Mouse (Mus musculus): Measurements from ENCODE around the gene Pdlim7.

Gene Pdlim7

DNA sequence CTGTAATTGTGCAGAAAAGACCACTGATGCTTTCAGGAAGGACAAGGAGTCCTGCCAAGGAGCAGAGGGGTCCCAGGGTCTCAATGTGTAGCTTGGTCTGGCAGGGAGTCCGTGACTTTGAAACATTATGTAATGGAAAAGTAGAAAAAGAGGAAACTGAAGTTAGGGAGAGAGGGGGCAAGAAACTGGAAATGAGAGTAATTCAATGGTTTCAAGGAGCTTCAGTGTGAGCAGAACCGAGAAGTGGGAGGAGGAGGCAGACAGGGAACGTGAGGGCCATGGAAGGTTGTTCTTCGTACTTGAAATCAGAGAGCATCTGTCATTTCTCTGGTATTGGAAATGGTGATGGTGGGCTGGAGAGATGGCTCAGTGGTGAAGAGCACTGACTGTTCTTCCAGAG lies 6.1 kb upstream of the Pdlim7 start:
- no peak for DNase-seq (ENCODE audit: low spot score)

GRCm38 (mm10) chr13:55516955-55517354 lies 3.5 kb upstream of the Pdlim7 start:
- peak; percentile 63 for DNase-seq (ENCODE audit: low spot score)

- DNase-seq (ENCODE audit: low spot score), result no peak
These were observed 352 bp upstream of the Pdlim7 start for GRCm38 (mm10) chr13:55513828-55514227.

- no peak for DNase-seq (ENCODE audit: low spot score)
These were observed 971 bp downstream of the Pdlim7 start for GRCm38 (mm10) chr13:55512379-55513031.

- no peak for DNase-seq (ENCODE audit: low spot score)
These were observed 2.0 kb downstream of the Pdlim7 start for GRCm38 (mm10) chr13:55511492-55511861.

DNA sequence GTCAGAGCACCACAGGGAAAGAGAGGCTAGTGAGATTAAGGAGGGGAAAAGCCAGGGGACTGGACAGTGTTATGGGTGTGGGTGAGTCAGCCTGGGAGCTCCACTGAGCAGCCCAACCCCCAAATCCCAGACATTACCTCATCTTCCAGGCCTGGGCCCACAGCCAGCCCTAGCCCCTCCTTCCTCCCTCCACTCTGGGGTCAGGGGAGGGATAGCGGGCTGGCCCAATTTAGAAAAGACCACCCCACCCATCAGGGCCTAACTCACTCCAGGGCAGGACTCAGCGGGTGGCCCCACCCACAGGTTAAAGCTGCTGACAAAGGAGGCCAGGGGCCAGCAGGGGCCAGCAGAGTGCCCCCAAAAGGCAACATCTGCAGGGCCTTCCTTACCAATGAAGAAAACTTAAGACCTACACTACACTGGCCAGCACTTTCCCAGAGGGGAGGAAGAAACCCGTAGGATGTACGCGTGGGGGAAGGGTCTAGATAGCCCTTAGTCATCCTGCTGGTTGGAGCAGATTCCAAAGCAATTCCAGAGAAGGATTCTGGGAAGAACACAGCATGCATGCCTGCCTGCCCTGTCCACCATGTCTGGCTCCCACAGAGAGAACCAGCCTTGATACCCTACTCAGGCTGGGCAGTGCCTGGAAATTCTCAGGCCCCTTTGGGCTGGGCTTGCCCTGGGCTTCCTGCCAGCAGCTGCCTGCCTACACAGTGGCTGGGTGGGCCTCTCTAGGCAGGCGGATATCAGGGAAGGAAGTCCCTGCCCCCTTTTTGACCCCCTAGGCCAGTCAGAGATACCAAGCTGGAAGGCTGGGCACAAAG lies 2.6 kb downstream of the Pdlim7 start:
- DNase-seq (ENCODE audit: low spot score), result peak; percentile 58

- no peak for DNase-seq (ENCODE audit: low spot score)
These were observed 3.2 kb downstream of the Pdlim7 start for GRCm38 (mm10) chr13:55510332-55510667.

DNA sequence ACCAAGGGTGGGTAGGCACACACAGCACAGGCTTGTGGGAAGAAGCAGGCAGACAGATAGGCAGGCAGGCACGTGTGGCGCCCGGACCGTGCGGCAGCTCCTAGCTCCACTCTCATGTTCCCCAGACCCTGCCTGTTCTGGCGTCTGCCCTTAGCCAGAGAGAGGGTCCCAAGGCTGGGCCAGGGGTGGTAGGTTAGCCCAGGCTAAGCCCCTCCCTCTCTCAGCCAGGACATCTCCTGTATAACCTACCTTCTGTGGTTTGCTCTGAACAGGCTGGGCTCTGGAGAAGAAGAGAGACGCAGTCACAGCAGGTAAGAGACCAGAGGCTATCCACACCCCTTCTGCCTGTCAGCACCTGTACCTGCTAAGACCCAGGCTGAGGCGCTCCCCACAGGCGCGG lies 4.9 kb downstream of the Pdlim7 start:
- DNase-seq (ENCODE audit: low spot score), result no peak

DNA sequence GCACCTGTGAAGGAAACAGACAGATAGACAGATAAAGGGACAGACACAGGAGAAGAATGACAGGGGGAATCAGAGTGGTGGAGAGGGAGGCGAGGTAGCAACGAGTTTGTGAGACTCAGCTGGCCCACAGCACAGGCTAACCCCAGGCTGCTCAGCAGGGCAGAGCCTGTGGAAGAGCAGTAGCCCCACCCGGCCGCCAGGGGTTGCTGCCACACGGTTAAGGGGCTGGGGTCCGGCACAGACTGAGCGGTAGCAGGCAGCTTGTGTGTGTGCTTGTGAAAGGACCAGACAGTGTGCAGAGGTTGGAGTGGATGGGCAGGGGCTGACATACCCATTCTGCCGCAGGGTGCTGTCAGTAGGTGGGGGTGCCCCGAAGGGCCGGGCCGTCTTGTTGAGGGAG lies 5.6 kb downstream of the Pdlim7 start:
- DNase-seq (ENCODE audit: low spot score), result no peak

DNA sequence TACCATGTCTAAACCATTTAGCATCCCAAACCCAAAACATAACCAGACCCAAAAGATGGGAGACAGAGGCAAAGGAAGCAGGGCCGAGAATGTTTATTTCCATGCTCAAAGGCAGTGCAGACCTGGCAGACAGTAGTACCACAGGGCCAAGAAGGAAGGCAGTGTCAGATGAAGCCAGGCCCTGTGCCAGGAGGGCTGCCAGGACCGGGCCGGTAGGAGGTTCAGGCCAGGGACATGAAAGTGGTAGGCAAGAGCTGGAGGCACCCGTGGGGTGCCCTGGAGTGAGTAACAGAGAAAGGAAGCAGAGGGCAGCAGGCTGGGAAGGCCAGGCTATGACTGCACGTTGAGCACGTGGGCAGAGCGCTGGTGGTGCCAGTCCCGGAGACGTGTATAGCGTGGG lies 6.8 kb downstream of the Pdlim7 start:
- DNase-seq (ENCODE audit: low spot score), result no peak

DNA sequence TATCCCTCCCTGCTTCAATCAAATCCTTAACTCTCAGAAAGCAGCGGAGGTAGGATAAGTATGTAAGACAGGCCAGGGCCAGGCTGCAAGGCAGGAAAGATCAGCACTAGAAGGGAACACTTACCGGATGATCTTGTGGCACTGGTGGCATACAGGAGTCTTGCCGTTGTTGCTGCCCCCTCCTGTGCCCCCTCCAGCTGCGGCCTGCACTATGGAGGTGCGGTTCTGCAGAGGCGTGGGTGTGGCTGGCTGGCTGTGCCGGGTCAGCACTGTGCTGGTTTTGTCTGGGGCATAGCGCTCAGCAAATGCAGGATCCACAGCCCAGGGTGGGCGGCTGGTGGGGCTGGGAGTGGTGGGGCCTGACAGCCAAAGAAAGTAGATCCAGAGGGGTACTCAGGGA lies 7.7 kb downstream of the Pdlim7 start:
- DNase-seq (ENCODE audit: low spot score), result no peak

DNA sequence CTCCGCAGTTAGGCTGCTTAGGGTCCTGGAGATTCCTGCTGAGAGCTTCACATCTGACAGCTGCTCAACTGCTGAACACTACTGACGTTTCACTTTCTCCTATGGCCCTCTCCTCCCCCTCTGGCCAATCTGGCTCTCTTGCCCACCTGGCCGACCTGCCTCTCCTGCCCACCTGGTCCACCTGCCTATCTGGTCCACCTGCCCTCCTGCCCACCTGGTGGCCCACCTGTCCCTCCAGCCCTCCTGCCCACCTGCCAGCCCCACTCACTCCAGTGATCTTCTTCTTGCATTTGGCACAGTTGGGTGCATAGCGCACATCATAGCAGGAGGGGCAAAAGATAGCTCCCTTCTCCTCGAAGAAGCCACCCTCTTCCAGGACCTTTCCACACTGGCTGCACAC lies 9.1 kb downstream of the Pdlim7 start:
- DNase-seq (ENCODE audit: low spot score), result no peak

DNA sequence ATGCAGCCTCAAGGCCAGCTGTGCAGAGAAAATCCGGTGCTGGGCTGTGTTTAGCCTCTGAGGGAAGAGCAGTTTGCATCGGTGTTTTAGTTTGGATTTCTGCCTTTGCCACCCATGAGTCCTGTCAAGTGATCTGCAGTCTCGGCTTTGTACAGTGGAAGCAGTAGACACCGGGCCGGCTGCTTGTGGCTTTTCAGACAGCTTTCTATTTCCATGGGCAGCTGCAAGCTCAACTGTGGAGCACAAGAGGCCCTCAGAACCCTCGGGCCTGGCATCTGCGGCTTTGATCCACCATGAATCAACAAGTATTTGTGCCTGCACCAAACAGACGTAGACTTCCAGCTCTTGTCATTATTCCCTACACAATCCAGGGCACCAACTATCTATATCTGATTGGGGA lies 11.1 kb downstream of the Pdlim7 start:
- DNase-seq (ENCODE audit: low spot score), result no peak

GRCm38 (mm10) chr13:55500575-55500974 lies 12.9 kb downstream of the Pdlim7 start:
- no peak for DNase-seq (ENCODE audit: low spot score)

- no peak for DNase-seq (ENCODE audit: low spot score)
These were observed 14.6 kb downstream of the Pdlim7 start for GRCm38 (mm10) chr13:55498906-55499305.

DNA sequence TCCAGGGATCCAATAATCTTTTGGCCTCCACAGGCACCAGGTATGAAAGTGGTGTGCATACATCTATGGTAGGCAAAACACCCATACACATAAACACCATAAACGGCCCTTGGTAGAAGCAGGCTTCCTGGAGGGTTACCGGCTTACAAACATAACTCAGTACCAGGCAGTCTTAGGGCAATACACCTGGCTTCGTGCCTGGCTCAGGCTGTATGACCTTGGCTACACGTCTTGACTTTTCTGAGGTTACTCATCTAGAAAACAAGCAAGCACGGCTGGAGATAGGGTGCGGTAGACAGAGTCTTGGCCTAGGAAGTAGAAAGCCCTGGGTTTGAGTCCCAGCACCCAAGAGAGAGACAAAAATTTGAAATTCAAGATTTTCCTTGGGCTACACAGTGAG lies 16.8 kb downstream of the Pdlim7 start:
- no peak for DNase-seq (ENCODE audit: low spot score)

DNA sequence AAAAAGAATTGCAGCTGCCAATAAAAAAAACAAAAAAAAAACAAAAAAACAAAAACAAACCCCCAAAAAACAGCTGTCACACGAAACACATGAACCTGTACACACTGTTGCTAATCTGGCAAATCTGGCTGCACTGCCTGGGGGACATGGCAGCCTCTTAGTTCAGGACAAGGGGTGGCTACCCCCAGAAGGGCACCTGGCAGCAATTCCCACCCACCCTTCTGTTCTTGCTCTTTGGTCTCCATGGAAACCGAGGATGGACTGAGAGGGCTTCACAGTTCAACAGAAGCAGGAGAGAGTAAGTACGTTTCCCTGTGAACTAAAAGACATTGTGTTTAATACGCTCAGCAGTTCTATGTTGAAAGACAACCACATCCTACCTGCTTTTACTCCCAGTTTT lies 17.8 kb downstream of the Pdlim7 start:
- no peak for DNase-seq (ENCODE audit: low spot score)

DNA sequence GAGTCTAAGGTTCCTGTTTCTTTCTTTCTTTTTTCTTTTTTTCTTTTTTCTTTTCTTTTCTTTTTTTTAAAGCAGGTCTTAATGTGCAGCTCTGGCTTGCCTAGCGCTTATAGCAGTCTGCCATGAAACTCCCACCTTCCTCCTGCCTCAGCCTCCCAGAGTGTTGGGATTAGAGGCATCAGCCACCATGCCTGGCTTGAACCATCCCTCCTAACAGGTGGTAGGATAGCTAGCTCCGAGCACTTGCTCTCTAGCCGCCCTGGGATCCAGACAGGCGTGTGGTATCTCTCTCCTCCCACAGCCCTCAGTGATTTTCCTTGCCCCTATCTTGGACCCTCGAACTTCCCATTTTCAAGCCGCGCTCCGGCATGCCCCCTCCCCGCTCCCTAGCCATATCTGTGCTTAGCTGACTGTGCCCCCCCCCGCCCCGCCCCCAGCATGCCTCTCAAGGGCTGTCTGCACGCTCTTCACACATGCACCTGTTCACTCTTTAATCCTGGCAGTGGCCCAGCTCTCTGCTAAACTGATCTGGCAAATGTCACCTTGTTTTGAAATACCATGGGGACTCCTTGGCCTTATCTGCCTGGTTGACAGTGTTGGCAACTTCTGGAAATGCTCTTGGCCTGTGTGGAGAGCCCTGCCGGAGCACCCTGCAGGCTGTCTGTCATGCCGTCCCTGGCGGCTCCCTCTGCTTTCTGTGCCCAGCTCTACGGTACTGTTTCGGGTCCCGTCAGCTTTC lies 18.4 kb downstream of the Pdlim7 start:
- DNase-seq (ENCODE audit: low spot score), result no peak

GRCm38 (mm10) chr13:55494257-55494656 lies 19.2 kb downstream of the Pdlim7 start:
- DNase-seq (ENCODE audit: low spot score), result no peak

- DNase-seq (ENCODE audit: low spot score), result no peak
These were observed 25.6 kb downstream of the Pdlim7 start, which contains the start of gene Dbn1 for GRCm38 (mm10) chr13:55487578-55488498. Gene Dbn1, minus strand, starts transcription at chr13:55488111.

- no peak for DNase-seq (ENCODE audit: low spot score)
These were observed 26.4 kb downstream of the Pdlim7 start for GRCm38 (mm10) chr13:55486916-55487577.

Data from urinary bladder, postnatal 10 days (tissue).